Mouse (Mus musculus): ENCODE results near the gene Gm4952.

Gene Gm4952

GRCm38 (mm10) chr19:12599674-12600073, at the start of gene Gm4952:
Gene Gm4952, plus strand, starts transcription at chr19:12599974.
- no peak for DNase-seq (ENCODE audit: inconsistent ontology term)

- DNase-seq (ENCODE audit: inconsistent ontology term): no peak
These were observed 49.5 kb upstream of the Gm4952 start for GRCm38 (mm10) chr19:12550005-12550942.

DNA sequence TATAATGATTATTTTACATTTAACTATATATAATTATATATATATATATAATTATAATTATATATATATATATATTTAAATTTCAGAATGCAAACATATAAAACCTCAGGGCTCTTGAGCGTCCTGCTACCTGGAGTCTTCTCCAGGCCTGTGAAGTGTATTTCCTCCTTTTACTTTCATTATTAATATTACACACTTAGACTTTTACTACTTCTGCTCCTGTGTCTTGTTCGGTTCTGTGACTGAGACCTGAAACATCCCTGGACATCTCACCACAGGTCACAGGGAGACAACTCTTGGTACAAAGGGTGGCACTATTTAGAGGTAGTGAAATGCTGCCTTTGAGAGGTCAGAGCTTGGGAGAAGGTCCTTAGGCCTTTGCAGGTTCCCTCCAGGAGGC, 43.5 kb upstream of the Gm4952 start:
- no peak for DNase-seq (ENCODE audit: inconsistent ontology term)

DNA sequence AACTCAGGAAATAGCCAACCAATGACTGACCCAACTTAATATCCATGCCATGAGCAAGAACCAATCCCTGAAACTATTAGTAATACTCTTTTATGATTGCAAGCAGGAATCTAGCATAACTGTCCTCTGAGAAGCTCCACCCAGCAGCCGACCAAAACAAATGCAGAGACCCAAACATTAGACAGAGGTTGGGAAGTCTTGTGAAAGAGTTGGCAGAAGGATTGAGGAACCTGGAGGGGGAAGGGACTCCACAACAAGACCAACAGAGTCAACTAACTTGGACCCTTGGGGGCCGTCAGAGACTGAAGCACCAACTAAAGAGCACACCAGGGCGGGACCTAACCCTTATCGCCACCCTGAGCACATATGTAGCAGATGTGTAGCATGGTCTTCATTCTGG, 41.6 kb upstream of the Gm4952 start:
- DNase-seq (ENCODE audit: inconsistent ontology term): no peak

DNA sequence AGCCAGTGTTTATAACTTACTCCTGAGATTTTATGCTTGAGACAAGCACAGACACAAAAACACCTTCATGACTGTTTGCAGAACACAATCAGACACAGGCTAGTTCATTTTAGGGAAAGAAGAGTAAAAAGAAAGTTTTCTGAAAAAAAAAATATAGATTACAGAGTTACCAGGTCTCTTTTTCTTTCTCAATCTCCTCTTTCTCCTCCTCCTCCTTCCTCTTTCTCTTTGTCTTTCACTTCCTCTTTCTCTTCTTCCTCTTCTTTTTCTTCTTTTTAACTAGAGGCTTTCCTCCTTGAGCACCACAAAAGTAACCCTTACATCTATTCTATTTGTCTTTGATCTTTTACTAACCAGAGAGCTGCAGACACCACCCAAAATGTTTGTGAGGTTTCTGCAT, 35.6 kb upstream of the Gm4952 start:
- no peak for DNase-seq (ENCODE audit: inconsistent ontology term)

DNA sequence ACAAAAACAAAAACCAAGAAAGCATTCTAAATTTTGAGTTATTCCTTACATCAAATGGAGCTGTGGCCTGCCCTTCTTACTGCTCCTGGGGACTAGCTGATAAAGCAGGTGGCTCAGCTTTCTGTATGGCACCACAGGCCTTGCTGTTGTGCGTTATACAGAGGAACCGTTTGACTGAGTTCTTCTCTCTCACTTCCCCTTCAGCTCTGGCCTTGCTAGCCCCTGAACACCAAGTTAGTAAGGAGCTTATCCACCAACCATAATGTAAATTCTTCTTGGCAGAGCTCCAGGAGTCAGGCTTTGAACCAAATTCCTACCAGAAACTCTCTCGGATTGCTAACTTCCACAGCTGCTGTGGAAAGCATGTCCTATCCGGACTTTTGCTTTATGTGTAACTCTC, 32.8 kb upstream of the Gm4952 start:
- DNase-seq (ENCODE audit: inconsistent ontology term): no peak

- DNase-seq (ENCODE audit: inconsistent ontology term): no peak
These were observed 28.9 kb upstream of the Gm4952 start for GRCm38 (mm10) chr19:12570866-12571265.

DNA sequence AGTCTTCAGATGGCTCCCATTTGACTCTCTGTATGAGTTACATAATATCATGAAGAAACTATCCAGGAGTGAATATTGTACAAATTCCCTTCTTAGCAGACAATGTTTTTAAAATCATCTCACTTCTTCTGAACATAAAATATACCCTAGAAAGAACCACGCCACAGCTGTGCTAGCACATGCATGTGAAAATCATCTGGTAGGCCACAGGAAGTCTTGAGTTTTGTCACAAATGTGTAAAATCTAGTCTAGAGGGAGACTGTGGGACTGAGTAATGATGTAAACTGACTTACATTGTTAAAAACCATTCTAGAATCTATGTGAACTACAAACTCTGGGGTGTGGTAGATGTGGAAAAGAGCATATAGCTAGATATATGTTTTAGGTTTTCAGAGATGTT, 28.1 kb upstream of the Gm4952 start:
- no peak for DNase-seq (ENCODE audit: inconsistent ontology term)

- no peak for DNase-seq (ENCODE audit: inconsistent ontology term)
These were observed 27.0 kb upstream of the Gm4952 start for GRCm38 (mm10) chr19:12572614-12573265.

- peak; percentile 90 for DNase-seq (ENCODE audit: inconsistent ontology term)
These were observed 26.3 kb upstream of the Gm4952 start for GRCm38 (mm10) chr19:12573266-12574011.

- peak; percentile 55 for DNase-seq (ENCODE audit: inconsistent ontology term)
These were observed 25.8 kb upstream of the Gm4952 start for GRCm38 (mm10) chr19:12574012-12574407.

GRCm38 (mm10) chr19:12575107-12575506, 24.7 kb upstream of the Gm4952 start:
- DNase-seq (ENCODE audit: inconsistent ontology term): no peak

DNA sequence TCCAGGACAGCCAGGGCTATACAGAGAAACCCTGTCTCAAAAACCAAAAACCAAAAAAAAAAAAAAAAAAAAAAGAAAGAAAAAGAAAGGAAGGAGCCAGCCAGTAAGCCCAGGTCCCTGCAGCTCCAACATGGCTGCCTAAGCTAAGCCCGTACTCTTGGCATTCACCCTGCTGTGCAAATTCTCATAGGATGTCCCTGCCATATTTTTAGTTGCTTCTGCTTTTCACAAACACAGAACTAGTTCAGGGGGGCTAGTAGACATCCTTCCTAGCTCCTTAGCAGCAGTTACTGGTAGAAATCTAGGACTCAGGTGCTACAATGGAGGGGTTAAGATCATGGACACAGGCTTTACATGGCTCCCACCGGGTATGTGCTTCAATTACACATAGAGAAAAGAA, 24.3 kb upstream of the Gm4952 start:
- no peak for DNase-seq (ENCODE audit: inconsistent ontology term)

GRCm38 (mm10) chr19:12576639-12577038, 23.1 kb upstream of the Gm4952 start:
- DNase-seq (ENCODE audit: inconsistent ontology term): no peak

GRCm38 (mm10) chr19:12585310-12585709, 14.5 kb upstream of the Gm4952 start:
- DNase-seq (ENCODE audit: inconsistent ontology term): no peak

DNA sequence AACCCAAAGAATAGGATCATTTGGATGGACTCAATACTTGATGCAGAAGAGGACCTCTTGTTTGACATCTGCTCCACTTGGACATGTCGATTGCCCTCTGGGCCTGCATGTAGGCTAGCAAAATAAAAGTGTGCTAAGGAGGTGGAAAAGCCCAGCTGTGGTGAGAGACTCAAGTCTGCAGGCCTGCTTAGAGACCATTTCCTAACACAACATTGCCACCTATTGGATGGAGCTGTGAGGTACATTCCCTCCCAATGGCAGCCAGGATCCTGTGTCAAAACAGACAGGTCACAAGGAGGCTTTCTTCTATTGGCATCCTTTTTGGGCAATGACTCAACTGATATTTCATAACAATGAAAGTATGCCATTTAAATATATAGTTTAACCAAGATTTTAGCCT, 7.9 kb upstream of the Gm4952 start:
- DNase-seq (ENCODE audit: inconsistent ontology term): peak; percentile 60

GRCm38 (mm10) chr19:12595135-12595529, 4.6 kb upstream of the Gm4952 start:
- no peak for DNase-seq (ENCODE audit: inconsistent ontology term)

DNA sequence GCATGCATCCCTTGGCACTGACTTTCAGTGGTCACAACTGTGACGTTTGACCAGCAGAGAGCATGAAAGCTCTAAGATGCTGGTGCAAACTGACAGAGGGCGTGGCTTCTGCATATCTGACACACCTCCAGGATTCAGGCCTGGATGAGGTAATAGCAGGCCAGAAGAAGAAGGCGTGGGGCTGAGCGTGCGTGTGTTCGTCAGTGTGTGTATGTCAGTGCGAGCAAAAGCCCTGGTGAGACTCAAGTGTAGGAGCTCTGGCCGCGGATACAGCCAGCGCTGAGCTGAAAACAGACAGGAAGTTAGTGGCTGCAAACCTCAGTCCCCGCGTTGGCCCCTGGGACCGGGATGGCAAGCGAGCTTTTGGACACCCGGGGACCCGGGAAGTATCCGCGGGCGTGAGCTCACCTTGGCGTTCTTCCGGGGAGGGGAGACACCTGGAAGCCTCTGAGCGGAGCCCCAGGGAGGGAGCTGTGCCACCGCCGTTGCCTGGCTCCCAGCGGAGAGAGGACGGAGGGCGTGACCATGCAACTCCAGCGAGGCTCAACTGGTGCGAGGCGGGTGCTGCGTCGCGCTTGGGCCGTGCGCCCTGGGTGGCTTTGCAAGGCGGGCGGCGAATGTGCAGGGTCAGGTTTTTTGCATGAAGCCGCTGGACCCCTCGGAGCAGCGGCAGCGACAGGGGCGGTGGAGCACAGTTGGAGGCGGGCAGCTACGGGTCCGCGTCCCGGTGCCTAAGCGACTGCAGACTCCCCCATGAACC, 4.1 kb upstream of the Gm4952 start:
- DNase-seq (ENCODE audit: inconsistent ontology term): peak; percentile 81

DNA sequence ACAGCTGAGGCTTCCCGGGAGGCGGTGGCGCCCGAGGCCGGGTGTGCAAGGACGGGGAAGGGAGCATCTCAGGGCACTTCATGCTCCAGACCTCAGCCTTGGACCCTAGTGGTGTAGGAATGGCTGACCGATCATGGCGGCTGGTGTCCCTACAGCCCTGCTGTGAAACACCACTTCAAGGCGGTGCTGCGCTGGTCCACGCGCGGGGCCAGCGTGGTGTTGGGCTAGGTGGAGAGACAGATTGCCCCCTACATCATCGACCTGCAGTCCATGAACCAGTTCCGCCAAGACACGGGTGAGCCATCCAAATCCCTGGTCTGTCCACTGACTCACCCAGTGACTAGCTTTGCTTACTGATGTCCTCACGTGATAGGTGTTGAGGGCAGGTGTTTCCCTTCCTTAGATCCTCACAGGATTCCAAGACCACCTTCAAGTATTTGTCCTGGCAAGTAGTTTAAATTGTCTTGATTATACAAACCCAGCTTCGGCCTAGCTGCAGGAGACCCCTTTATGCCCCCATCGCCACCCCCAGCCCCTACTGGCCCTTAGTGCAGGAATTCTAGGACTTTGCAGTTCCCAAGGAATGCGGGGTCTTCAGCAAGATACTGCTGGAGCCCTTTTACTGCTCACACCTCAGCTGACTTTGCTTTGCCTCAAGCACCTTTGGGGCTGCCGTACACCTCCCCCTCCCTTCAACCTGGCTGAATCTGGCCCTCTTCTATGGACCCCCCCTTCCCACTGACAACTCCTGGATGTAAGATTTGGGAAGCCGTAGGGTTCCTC, 3.3 kb upstream of the Gm4952 start:
- DNase-seq (ENCODE audit: inconsistent ontology term): no peak

DNA sequence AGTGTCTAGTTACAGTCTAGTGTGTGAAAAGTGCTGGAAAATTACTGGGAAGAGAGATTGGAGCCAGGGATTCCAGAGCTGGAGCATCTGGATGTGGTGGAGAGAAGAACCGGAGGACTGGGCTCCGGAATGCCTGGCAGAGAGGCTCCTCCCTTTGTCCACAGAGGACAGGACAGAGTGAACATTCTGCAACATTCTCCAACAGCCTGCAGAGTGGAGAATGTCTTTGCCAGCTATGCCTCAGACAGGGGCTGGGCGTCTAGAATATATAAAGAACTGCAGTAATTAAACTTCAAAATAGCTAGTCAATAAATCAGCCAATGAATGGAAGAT, 2.7 kb upstream of the Gm4952 start:
- peak; percentile 32 for DNase-seq (ENCODE audit: inconsistent ontology term)

GRCm38 (mm10) chr19:12598674-12599073, 1.1 kb upstream of the Gm4952 start:
- DNase-seq (ENCODE audit: inconsistent ontology term): no peak

All from Muller cell, postnatal 12 days (primary cell).